Mouse (Mus musculus) testis, adult 2 months (tissue): ENCODE measurements at regions not wholly inside any gene's neighbourhood (a gene's known extent, or its start where the extent isn't known, plus 50 kb on each side); places are given as distances from the start of the nearest gene placed in this dataset.

ENCODE experiments used
- CTCF ChIP-seq: fragments of 200-500 bp; IDR thresholded peaks from 2 replicates; pipeline ENCODE4 v1.5.1; 2012; ENCODE audit warnings: low read depth, mild to moderate bottlenecking, inconsistent platforms, low read length, moderate library complexity; ENCODE audit not compliant: control insufficient read depth, insufficient read depth, insufficient replicate concordance
- POLR2A ChIP-seq: fragments of 200-500 bp; IDR thresholded peaks from 2 replicates; pipeline ENCODE4 v1.6.1; 2012; ENCODE audit warnings: low read depth, mild to moderate bottlenecking, inconsistent platforms, low read length, moderate library complexity; ENCODE audit not compliant: control insufficient read depth

GRCm38 (mm10) chr1:51622986-51623385, 144.8 kb upstream of the Nabp1 start:
- TF ChIP-seq CTCF (no peak), POLR2A (no peak)
